Mouse (Mus musculus) lung, postnatal 36 days (tissue): Measurements from ENCODE around the gene Dgki.

Experiments
- DNase-seq: peaks from one replicate; pipeline ENCODE4 v3.0.0; 2022; ENCODE audit warnings: mixed read lengths

The Dgki gene

DNA sequence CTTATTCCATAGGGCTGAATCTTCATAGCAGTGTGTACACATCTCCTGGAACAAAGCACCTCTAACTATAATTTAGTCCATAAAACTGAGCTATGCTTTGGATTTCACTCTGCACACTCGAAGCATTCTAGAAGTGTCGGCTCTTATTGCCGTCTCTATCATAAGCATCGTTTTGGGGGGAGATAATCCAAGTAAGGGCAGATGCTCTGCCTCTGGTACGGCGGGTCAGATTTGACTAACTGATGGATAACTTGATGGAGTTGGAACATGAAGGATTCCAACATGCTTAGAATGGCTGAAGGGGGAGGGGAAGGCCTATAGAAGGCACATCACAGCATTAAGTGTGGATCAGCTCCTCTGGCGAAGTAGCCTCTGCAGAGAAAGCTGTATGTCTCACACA, 242.4 kb downstream of the Dgki start:
- DNase-seq = no peak

DNA sequence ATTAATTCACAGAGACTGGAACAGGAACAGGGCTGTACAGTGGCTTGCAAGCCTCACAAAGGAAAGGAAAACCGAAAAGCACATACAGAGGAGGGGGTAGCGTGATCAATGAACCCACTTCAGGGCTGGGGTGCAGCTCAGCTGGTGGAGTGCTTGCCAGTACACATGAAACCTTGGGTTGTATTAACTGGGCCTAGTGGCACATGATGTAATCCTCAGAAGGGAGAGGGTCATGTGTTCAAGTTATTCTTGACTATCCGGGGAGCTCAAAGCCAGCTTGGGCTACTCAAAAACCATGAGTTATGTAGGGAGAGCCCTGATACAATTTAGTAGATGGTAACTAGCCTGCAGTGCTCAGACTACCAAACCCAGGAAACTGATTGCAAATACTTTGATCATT, 244.3 kb downstream of the Dgki start:
- DNase-seq = no peak

DNA sequence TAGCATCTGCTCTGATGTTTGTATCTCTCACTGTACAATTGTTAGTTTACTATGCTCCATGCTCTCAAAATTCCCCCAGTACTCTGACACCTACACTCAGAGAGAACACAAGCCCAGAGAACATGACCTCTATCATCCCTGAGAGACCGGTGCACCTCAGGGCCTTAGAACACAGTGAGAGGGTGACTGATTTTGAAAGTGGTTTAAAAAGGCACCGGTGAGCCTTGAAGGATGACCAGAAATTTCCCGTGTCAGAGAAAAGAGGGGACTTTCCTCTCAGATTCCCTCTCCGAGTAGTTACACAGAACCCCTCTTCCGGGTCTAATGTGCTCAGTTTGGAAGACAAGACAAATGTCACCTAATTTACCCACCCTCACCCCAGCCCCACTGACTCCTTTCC, 244.9 kb downstream of the Dgki start:
- no peak for DNase-seq

DNA sequence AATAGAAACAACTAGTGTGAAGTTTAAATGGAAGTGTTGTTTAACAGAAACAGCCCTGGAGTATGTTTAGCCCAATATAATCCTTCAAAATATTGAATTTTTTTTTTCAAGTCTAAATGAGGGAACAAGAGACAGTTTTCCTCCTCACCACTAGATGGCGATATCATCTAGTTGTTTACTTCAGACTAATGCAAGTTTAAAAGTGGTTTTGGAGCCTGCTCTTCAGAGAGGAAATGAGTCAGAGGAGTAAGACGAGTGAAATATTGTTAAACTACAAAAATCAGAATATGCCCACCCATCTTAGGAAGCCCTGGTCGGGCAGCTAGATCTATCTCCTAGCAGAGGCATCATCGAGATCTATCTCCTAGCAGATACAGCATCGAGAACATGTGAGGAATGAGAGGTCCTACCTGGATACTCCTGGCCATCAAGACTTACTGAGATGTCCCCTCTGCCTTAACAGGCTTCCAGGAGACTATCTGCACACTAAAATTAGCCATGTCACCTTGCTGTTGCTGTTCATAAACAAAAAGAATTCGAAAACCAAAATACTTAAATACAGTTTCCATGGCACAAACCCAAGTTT, 245.5 kb downstream of the Dgki start:
- DNase-seq = peak; percentile 52

DNA sequence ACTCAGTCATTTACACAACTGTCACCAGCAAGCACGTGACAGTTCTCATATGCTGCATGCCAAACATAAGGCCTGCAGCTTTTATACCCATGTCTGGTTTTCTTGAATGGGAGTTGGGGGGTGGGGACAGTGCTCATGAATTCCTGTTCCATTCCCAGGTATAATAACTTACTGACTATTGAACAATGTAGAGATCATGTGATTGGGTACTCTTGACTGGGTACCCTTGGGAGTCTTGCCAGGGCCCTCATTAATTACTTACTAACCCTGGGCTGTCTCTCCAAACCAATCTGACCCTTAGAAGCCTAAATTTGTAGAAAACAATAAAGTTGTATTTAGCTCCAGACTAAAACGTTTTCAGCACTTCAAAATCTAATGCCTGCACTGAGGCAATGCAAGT, 246.6 kb downstream of the Dgki start:
- no peak for DNase-seq

DNA sequence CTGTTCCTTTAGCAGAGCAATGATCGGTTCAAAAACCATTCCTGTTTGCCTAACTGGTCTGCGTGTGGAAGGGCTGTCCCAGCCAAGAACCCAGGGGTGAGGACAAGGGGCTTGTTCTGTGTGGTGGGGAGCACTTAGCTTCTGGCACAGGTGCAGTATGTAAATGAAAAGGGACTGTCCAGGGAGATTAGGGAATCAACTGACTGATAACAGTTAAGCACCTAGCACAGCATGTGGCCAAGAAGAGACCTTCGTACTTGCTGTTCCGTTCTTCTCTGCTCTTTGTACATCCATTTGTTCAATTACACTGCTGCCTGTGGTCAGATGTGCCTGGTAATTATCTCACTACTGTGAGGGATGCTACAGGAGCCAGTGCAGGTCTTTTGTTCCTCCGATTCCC, 248.3 kb downstream of the Dgki start:
- no peak for DNase-seq

DNA sequence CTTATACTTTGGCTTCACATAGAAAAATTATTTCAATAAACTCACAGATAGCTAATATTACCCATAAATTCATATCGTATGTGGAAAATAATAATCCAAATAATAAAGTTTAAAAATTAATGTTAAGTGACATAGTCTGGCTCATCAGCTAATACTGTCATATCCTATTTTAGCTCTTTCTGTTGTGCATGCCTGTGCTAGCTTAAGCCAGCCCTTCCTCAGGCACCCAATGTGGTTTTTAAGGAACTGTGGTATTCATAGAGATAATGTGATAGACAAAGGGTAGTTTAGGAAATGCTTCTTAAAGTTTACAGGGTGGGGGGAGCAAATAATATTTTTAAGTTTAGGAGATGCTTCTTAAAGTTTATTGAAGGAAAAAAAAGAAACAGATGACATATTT, 248.8 kb downstream of the Dgki start:
- DNase-seq = no peak

DNA sequence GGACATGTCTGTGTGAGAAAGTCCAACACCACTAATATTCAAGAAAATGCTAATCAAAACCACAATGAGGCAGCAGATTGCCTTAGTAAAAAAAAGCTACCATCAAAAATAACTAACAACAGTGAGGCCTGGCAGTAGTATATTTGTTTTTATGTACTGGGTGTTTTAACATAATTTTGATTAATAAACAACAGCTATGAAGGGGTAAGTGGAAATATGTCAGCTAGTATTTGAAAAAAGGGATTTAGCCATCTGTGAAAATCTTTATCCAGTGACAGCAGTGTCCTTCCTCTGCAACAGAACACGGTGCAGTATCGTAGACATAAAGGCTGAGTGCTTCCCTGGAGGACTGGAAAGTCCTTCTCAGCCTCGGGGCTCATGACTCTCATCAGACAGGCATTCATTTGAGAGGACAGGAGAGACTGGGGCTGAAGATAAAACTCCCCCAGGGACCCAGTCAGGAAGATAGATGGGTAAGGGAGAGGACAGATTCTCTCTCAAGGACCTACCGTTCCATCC, 252.3 kb downstream of the Dgki start:
- no peak for DNase-seq

DNA sequence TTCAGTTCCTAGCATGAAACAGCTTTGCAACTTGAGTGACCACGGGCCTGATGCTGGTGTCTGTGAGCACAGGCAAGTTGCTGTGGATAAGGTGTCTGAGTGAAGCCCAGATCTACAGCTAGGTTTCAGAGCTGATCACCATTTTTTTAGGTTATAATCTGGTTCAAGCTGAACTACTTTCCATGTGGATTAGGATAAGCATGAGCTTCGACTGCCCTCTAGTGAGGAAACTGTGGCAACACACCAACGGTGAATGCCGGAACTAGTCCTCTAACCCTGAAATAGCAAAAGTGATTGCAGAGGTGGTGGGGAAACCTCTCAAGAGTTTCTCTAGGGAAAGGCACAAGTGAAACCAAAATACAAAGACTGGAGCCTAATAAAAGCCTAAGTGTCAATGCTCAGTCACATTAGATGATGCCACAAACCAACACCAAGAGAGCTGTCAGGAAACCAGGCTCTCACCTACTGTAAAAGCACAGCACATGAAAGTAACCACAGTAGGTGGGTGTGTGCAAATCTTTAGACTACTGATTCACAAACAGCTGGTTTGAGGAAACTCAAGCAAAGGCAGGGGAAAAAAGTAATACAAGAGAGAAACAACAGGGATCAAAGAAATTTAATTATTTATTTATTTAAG, 253.7 kb downstream of the Dgki start:
- DNase-seq = peak; percentile 72

DNA sequence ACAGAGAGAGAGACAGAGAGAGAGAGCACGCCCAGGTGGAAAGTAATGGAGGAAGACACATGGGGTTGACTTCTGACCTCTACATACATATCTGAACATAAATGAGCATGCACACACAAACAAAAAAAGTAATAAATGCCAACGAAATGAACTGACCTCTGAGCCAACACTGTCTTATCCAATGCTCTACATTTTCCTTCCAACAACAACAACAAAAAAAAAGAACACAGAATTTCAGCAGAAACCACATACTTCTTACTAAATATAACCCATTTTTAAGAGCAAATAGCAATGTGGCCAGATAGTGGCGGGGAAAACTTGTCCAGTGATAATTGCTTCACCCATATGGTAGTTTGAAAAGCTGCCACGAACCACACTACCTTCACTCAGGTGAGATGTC, 255.2 kb downstream of the Dgki start:
- no peak for DNase-seq

DNA sequence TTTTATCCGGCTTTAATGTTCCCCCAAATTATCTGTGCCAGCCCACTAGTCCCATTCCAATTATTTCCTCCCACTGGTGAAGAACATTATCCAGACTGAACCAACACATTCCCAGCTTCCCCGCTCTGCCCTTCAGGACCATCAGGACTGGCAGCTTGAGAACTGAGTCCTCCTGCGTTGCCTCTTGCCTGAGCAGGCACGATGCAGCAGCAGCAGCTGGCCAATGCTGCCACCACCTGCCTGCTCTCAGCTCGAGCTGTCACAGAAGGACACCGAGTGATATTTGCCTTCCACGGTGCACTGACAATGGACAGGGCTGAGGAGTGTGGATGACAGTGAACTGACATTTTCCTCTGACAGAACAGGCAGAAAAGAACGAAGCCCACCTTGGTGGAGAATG, 261.5 kb downstream of the Dgki start:
- DNase-seq = no peak

DNA sequence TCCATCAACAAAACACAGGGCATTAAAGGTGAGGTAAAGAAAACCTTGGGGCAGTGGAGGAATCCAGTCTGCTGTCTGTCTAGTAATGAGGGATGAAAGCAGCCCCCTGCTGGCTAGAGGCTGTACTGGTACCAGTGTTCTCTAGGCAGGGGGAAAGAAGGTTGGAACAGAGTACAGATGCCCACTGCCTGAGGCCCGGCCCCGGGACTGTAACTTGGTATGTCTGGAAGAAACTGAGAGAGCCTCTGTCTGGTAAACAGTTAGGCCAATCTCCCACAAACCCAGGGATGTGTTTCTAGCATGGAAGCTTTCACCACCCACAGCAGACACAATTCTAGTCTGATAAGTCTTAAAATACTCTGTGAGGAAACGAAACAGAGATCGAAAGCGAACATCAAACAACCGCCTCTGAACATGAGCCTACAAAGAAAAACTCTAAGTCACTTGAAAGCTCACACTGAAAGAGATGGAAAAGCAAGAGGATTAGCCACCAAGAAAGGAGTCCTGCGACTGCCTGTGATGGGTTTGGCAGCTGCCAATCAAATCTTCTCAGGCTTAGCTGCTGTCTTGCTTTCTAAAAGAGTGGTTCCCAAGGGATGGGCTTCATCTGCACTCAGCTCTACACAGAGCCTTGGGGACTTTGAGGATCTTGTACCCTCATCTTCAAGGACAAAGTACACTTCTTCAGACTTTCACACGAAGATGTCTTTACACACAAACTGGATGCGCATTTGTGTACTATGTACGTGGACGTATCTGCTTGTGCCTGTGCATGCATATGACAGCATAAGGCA, 262.7 kb downstream of the Dgki start:
- peak; percentile 18 for DNase-seq

DNA sequence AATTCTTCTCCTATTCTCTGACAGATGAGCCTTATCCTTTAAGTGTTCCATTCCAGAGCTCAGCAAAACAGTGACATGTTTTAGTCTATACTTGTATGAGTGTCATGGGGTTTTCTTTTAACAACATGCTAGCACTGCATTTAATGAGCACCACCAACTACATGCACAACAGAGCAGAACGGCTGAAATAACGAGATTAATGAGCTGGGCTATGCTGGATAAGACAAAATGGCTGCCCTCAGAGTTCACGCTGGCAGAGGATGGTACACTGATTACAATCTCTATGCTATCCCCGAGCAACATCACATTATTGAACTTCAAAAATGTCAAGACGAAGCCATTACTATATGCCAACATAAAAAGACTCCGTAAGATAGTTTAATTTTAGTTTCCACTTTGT, 264.3 kb downstream of the Dgki start:
- DNase-seq = no peak

DNA sequence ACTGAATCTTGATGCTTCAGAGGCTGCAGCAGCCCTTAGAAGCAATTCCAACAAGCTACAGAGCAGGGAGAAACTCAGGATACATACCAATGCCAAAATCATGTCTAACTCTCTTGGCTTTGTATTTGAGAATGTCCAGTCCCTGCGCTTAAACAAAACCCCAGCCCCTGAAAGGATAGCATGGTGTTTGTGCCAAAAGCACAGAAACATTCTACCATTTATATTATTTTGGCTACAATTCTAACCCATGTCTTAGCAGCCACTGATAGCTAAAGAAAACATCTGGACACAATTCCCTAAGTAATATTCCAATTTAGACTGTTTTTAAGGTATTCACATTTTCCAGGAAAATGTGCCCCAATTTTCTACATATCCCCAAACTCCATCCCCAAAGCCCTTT, 269.0 kb downstream of the Dgki start:
- no peak for DNase-seq

DNA sequence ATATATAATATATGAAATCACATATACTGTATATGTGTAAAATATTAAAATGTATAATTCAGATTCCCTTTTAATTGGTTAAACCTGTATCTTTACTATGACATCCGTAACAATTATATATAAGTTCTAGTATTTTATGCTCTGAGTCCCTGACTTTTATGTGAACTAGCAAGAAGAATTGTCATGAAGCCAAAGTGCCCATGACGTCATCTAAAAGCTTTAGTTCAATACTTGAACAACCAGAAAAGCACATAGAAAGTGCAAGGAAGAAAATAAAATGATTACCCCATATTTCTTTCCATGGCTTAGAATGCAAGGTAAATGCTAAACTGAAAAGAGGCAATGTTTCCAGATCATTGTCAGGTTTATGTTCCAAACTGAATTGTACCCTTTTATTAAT, 269.6 kb downstream of the Dgki start:
- DNase-seq = no peak

DNA sequence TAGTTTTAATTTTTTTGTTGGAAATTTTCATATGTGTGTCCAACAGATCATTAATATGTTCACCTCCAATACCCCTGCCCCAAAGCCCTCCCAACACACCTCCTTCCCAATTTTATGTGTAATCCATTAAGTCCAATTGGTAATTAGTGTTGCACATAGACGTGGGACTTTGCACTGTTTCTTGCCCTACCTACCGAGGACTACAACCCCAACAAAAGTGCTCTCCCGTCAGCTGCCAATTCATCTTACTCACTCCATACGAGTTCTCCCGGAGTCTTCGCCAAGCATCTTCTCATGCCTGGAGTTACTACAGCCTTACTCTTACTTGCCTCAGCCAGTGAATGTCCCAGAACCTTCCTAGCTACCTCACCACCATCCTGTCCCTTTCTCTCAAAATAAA, 271.1 kb downstream of the Dgki start:
- no peak for DNase-seq

DNA sequence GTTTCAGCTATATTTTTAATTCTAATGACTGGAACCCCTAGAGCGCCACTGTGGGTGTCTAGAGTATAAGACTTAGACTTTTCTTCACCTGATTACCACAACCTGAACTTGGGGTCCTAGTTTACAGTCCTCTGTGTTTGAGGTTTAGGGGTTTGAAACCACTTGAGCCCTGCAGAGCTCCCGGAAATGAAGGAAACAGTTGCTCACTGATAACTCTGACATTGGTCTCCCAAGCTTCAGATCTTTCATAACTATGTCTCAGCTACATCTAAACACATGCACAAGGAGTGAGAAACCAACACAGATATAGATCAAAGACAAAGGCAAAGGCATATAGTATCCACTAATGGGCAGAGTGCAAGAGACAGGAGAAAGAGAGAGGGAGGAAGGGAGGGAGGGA, 271.7 kb downstream of the Dgki start:
- DNase-seq = no peak

DNA sequence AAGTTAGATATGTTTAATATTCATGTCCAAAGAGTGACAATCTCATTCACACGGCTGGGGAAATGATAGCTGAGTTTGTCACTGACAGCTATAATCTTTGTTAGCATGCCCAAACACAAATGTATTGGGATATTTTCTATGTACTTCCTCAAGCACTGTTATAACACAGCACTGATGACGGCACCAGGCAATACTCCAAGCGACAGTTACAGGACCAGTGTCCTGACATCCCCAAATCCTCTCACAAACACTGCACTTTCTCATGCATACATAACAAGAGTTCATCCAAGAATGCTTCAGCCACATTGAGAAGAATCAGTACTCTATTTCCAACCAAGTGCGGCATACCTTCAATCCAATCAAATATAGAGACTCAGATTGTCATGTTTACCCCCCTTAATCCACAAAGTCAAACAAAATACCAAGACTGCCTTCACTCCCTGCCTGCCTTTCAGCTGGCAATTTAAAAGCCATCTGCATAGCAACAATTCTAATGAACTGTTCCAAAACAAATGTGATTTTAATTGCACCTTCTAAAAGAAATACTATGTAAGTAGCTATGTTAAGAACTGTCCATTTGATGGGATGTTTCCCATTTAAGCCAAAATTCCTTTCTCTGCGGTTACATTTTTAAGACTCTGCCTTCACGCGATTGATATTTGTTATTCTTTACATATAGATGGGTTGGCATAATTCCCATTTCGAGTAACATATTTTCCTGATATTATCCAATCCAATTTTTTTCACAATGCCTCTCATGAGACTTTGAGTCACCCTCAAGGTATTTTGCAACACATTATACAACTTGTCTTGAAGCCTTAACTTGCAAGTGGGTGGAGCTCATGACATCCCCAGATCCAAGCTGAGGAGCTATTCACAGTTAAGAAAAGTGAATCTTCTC, 273.4 kb downstream of the Dgki start:
- DNase-seq = no peak

DNA sequence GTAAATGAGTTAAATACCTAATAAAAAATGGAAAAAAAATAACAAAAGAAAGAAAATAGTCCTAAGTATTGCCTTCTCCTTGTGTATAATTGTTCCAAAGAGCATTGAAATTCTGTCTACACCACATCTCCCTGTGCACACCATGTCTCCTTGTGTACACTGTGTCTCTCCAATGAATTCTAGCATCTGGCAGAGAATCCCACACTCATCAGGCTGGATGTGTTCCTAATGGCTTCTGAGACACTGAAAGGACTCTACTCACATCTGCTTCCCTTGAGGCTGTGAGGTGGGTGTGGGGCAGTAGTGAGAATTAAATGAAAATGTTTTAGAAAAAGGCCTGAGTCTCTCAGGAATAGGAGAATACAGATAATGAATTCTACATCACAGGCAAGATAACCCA, 283.9 kb downstream of the Dgki start:
- no peak for DNase-seq

DNA sequence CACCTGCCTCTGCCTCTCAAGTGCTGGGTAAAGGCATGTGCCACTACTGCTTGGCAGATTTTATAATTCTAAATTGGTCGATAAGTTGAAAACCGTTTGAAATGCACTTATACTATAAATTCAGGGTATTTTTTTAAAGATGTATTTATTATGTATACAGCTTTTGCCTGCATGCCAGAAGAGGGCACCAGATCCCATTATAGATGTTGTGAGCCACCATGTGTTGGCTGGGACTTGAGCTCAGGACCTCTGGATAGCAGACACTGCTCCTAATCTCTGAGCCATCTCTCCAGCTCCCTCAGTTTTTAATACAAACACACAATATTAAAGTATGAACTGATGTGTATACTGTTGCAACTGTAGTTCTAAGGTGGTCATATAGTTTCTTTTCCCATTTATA, 288.4 kb downstream of the Dgki start:
- DNase-seq = no peak

DNA sequence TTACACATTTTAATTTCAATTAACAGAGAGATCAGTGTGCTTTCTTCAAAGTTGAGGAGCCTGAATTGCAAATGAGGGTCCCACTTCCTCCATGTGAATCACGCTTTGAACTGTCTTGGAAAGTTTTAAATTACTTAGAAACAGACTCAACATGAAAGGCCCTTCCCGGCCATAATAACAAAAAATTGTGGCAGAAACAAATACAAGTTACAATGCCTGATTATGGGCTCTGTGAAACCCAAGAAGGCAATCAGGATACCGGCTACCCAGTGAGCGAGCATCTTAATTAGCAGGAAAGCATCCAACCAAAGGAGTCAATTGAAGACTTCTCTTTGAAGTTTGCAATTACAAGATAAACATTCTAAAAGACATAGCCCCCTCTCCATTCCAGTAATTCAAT, 292.4 kb downstream of the Dgki start:
- DNase-seq = no peak

DNA sequence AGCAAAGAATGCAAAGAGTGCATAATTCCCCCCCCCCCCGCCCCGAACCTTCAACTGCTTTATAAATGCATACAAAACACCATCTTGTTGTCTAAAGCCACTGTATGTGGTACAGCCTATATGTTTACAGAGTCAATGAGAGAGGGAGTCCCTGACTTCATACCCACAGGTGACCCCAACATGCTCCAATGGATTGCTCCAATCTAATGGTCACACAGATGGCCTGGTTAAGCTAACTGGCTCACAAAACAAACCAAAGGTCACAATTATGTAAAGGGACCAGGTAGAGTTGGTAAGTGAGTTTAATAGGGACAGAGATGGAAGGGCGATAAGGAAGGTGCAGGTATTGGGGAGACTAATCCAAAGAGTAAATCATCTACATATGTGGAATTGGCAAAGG, 295.1 kb downstream of the Dgki start:
- no peak for DNase-seq

DNA sequence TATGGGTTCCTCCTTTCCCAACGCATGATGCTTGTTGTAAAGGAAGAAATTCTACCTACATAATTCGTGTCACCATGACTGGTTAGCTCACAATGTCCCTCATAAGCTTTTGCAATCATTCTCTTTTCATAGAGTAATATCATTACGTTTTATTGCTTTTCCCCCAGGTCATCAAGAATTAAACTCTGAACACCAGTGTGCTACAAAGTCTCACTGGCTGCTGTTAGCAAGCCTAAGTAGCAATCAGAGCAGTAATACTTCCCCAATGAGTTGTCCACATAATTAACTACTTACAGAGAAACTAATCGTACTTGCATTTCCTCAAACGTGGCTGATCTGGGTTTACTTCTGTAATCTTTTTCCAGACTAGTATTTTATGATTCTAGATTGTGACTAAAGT, 296.7 kb downstream of the Dgki start:
- no peak for DNase-seq
